Mouse (Mus musculus) urinary bladder, postnatal 4 days (tissue): ENCODE results near the gene 9330182L06Rik.

Source experiments
- DNase-seq, 2 experiments: peaks; one replicate each; pipeline ENCODE4 v3.0.0; 2021 to 2022; ENCODE audit warnings: low spot score in 2 of 2

Gene 9330182L06Rik

GRCm38 (mm10) chr5:9525507-9525906 lies 259.6 kb downstream of the 9330182L06Rik start:
- DNase-seq: no peak
